Mouse (Mus musculus): ENCODE results near the gene Osbpl3.

DNA sequence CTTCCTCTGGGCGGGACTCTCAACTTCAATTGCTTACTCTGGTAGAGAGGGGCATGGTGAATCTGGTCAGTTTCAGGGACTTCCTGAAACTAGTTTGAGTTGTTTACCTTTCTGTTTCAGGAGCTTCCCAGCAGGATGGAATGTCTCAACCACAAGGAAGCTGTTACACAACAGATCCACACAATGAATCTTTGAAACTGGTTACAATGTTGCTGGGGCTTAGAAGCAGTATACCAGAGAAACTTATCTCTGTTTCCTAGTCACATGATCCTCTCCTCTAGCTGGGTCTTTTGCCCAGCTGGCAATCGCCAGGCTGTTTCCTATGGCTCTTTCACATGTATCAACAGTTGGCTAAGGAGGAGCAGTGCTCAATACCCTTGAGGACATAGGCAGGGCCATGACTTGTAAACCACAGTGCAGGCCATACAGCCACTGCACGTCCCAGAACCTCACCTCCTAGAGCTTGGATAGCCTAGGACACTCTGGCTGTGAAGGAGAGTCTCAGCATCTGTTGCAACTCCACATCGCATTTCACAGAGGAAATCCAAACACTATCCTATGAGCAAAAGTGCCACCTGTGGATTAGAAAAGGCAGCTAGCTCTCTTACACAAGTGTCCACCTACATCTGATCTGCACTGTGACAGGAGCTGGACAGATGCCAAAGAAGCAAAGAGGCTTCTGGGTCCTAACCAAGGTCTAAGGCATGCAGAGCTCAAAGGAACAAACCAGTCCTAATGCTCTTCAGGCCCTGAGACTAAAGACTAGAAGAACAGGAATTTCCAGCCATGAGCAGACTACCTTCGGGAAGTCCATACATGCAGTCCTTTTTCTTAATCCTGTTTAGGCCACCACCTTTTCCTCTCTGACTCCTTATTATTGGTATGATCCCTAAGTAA is 14.8 kb downstream of the Osbpl3 start:
- TF ChIP-seq MAFK (IDR thresholded peaks at IDR 0.05; ENCODE audit: insufficient read depth, low read depth, low read length) (no peak), ZC3H11A (IDR thresholded peaks at IDR 0.05; ENCODE audit: borderline replicate concordance, low read depth, low read length) (no peak), HCFC1 (IDR thresholded peaks at IDR 0.05; ENCODE audit: borderline replicate concordance, insufficient read depth, low read length) (no peak), CHD2 (IDR thresholded peaks at IDR 0.05; ENCODE audit: low read depth, low read length) (no peak), ZNF384 (IDR thresholded peaks at IDR 0.05; ENCODE audit: low read depth, low read length) (no peak)
